Comparison of ENCODE assay signal across 8 mouse cellular contexts in genomic region chr17:70847751-70848510, GRCm38 (mm10). TPM values are rescaled to one million over a fixed set of nuclear protein-coding genes. Genes with fewer than 3 reads are reported as not detected.
DNase-seq lines count a peak whose midpoint lies in the region; ATAC-seq and TF ChIP-seq lines count a peak whose summit lies in the region.

No protein-coding gene starts in this region.

- peaks cover 82% of the 10 kb centered on the region for H3K79me2 ChIP-seq in C2C12 (ENCODE audit: control insufficient read depth, insufficient read depth)

- H3K79me3 ChIP-seq in C2C12 (ENCODE audit: low read depth), result peaks cover 61% of the 10 kb centered on the region

- 1% methylated on average over 17 of the region's 17 CpGs for WGBS in heart, embryonic 12.5 days
- WGBS in neural tube, embryonic 11.5 days, result under 1% methylated on average over 17 of the region's 17 CpGs

- H3K9me3 ChIP-seq in heart, embryonic 12.5 days (replicated peaks), result no peaks in the 10 kb centered on the region
- H3K9me3 ChIP-seq in neural tube, embryonic 11.5 days (ENCODE audit: control insufficient read depth, low read length), result no peaks in the 10 kb centered on the region

- H3K9ac ChIP-seq in heart, embryonic 12.5 days, result peak overlapping the region; percentile 94
- H3K9ac ChIP-seq in neural tube, embryonic 11.5 days (ENCODE audit: low read length), result peak overlapping the region; percentile 92

- peaks cover 39% of the 10 kb centered on the region for H3K36me3 ChIP-seq in C2C12 (ENCODE audit: control insufficient read depth, insufficient read depth)
- peaks cover 25% of the 10 kb centered on the region for H3K36me3 ChIP-seq in heart, embryonic 12.5 days
- H3K36me3 ChIP-seq in neural tube, embryonic 11.5 days (ENCODE audit: control insufficient read depth, insufficient read depth, low read length), result no peaks in the 10 kb centered on the region; the same call in 1 of the 2 replicates

- peak overlapping the region; percentile 98 for H3K4me2 ChIP-seq in heart, embryonic 12.5 days
- peak overlapping the region; percentile 97 for H3K4me2 ChIP-seq in neural tube, embryonic 11.5 days (ENCODE audit: low read depth)

- no peak for TF ChIP-seq CTCF in C2C12 (IDR thresholded peaks at IDR 0.05; ENCODE audit: control insufficient read depth, insufficient read depth, insufficient read length)

- peak overlapping the region; percentile 93 for H3K27ac ChIP-seq in heart, embryonic 12.5 days (ENCODE audit: poor library complexity, severe bottlenecking)
- H3K27ac ChIP-seq in neural tube, embryonic 11.5 days (ENCODE audit: low read depth, low read length), result peak overlapping the region; percentile 79

- peak overlapping the region; percentile 50 for H3ac ChIP-seq in C2C12 (ENCODE audit: control insufficient read depth, insufficient read length, low read depth)

- DNase-seq in ZHBTc4 (ENCODE audit: low read depth, low spot score), result peak; percentile 62
- peak; percentile 28 to 43 for DNase-seq in kidney, postnatal 4 days
- DNase-seq in neural tube, embryonic 11.5 days (ENCODE audit: low spot score), result peak; percentile 29
- DNase-seq in cerebellum, adult 11 months, result no peak
- DNase-seq in frontal cortex, postnatal 25 days (ENCODE audit: low spot score in 2 of 2), result no peak

- no peaks in the 10 kb centered on the region for H3K27me3 ChIP-seq in C2C12 (ENCODE audit: control insufficient read depth, insufficient read depth, insufficient read length)
- no peaks in the 10 kb centered on the region for H3K27me3 ChIP-seq in heart, embryonic 12.5 days (replicated peaks)
- no peaks in the 10 kb centered on the region for H3K27me3 ChIP-seq in neural tube, embryonic 11.5 days (ENCODE audit: control insufficient read depth, insufficient read depth, low read length)

- H3K4me3 ChIP-seq in C2C12 (ENCODE audit: insufficient read depth, poor library complexity, severe bottlenecking), result peak overlapping the region; percentile 79
- H3K4me3 ChIP-seq in heart, embryonic 12.5 days, result peak overlapping the region; percentile 78
- H3K4me3 ChIP-seq in neural tube, embryonic 11.5 days (ENCODE audit: low read depth, low read length), result peak overlapping the region; percentile 73

- ATAC-seq in heart, embryonic 12.5 days (ENCODE audit: insufficient number of reproducible peaks, low FRiP score), result no peak
- ATAC-seq in neural tube, embryonic 11.5 days (ENCODE audit: insufficient read depth, low FRiP score, low TSS enrichment), result no peak
- ATAC-seq in monocyte, adult 5-6 weeks (replicated peaks; ENCODE audit: insufficient number of reproducible peaks, low FRiP score, low TSS enrichment, poor library complexity, severe bottlenecking), result no peak

- H3K4me1 ChIP-seq in heart, embryonic 12.5 days (replicated peaks), result peaks cover 19% of the 10 kb centered on the region
- 0 out of 2 replicates have a peak, but pooled peaks cover 3% of the 10 kb centered on the region for H3K4me1 ChIP-seq in neural tube, embryonic 11.5 days (ENCODE audit: control insufficient read depth, insufficient read depth, low read length)

TF ChIP-seq in C2C12, 6 proteins besides CTCF, POLR2A, EP300 and RAD21:
- TF ChIP-seq CEBPB (IDR thresholded peaks at IDR 0.05; ENCODE audit: low read depth) (no peak), MYOD1 (IDR thresholded peaks at IDR 0.05; ENCODE audit: control insufficient read depth, insufficient read length, low read depth) (no peak), FOSL1 (IDR thresholded peaks at IDR 0.05; ENCODE audit: insufficient read depth, low read length, poor library complexity, severe bottlenecking) (no peak), MAX (IDR thresholded peaks at IDR 0.05) (no peak), USF1 (IDR thresholded peaks at IDR 0.05; ENCODE audit: low read depth) (no peak), MYOG (IDR thresholded peaks at IDR 0.05; ENCODE audit: control insufficient read depth, extremely low read depth, insufficient read length) (no peak)

RNA-seq across cellular contexts. Expression of gene Tgif1, which starts 5.4 kb away (rescaled TPM):
- 46.7 TPM for polyA plus RNA-seq in C2C12 (2012; fragmentation: generic; extraction: Trizol)
- 35.8 and 38.6 TPM in 2 replicates for polyA plus RNA-seq in heart, embryonic 12.5 days (2016; fragmentation: Nextera tagmentation; extraction: Ambion mirVana)
- 63.8 and 66.2 TPM in 2 replicates for polyA plus RNA-seq in neural tube, embryonic 11.5 days (2014; fragmentation: Nextera tagmentation; extraction: Ambion mirVana)
- 79.7 to 125 TPM (median 111 TPM) in 3 replicates for total RNA-seq in monocyte, adult 5-6 weeks (2017)

Comparison
In these comparisons a context has a peak if more than half of its experiments do, and no peak if none do; other contexts are left out.
1. DNase-seq: peak in ZHBTc4 (single experiment), kidney, postnatal 4 days (2 of 2) and neural tube, embryonic 11.5 days (single experiment); none in cerebellum, adult 11 months (single experiment) and frontal cortex, postnatal 25 days (0 of 2).
2. Peak in every context shown above with its lines, with median percentiles within 50 percentile points of each other: H3K4me3 ChIP-seq.